Mouse (Mus musculus) liver, postnatal 0 days (tissue): ENCODE measurements around the gene Foxn3. TPM values are rescaled to one million over a fixed set of nuclear protein-coding genes. Genes with fewer than 3 reads are reported as not detected.
A peak's percentile ranks its signal among the peaks of the same experiment; 100 is the strongest.
"Not testable (repeated sequence)": the region's sequence is repeated elsewhere in the genome, so short reads cannot be mapped to it uniquely, and the experiment has no call there.

Experiments
- ATAC-seq: fragments of 200-750 bp; cut with Nextera tagmentation; 2 replicates; pipeline ENCODE4 v1.8.0; 2017; ENCODE audit warnings: mild to moderate bottlenecking, moderate library complexity
- DNase-seq: peaks from one replicate; pipeline ENCODE4 v3.0.0-alpha.2; 2016
- H3K27ac ChIP-seq: fragments of 300-500 bp; sonication (generic); 2 replicates; pipeline ENCODE4 v1.5.1; 2014; ENCODE audit warnings: antibody characterized with exemption, moderate library complexity, mild to moderate bottlenecking, low read depth
- H3K27me3 ChIP-seq: fragments of 300-500 bp; sonication (generic); 2 replicates; pipeline ENCODE4 v1.6.1; 2014; ENCODE audit warnings: low read length, control low read depth, mixed read lengths; ENCODE audit not compliant: insufficient read depth
- H3K36me3 ChIP-seq: fragments of 300-500 bp; sonication (generic); replicated peaks from 2 replicates; pipeline ENCODE4 v1.6.1; 2014; ENCODE audit warnings: mild to moderate bottlenecking, control low read depth, low read length, moderate library complexity, mixed read lengths; ENCODE audit not compliant: insufficient read depth
- H3K4me1 ChIP-seq: fragments of 300-500 bp; sonication (generic); 2 replicates; pipeline ENCODE4 v1.6.1; 2014; ENCODE audit warnings: antibody characterized with exemption, mild to moderate bottlenecking, control low read depth; ENCODE audit not compliant: insufficient read depth
- H3K4me2 ChIP-seq: fragments of 300-500 bp; sonication (generic); 2 replicates; pipeline ENCODE4 v1.6.1; 2014; ENCODE audit warnings: low read depth, mild to moderate bottlenecking, low read length, moderate library complexity, mixed read lengths
- H3K4me3 ChIP-seq: fragments of 300-500 bp; sonication (generic); 2 replicates; pipeline ENCODE4 v1.5.1; 2014; ENCODE audit warnings: low read depth, low read length
- H3K9ac ChIP-seq: fragments of 300-500 bp; sonication (generic); replicated peaks from 2 replicates; pipeline ENCODE4 v1.6.1; 2014; ENCODE audit warnings: mild to moderate bottlenecking, moderate library complexity
- H3K9me3 ChIP-seq: fragments of 300-500 bp; sonication (generic); 2 replicates; pipeline ENCODE4 v1.6.1; 2016; ENCODE audit warnings: mild to moderate bottlenecking, control low read depth, low read length, mixed read lengths
- CTCF ChIP-seq: sonication (generic); IDR thresholded peaks from 2 replicates; pipeline ENCODE4 v1.5.1; 2016; ENCODE audit warnings: antibody characterized with exemption, low read depth
- EP300 ChIP-seq: IDR thresholded peaks from 2 replicates; pipeline ENCODE4 v1.6.1; 2016; ENCODE audit warnings: antibody characterized with exemption, low read depth, mild to moderate bottlenecking
- WGBS: fragments of 180-500 bp; shearing (Covaris S2); extraction: QIAGEN DNeasy Blood & Tissue Kit; methylation state at CpG from one replicate; pipeline ENCODE4 v1.1.7; 2014; ENCODE audit not compliant: insufficient replicate concordance; 5-methylcytosine and 5-hydroxymethylcytosine counted together
- polyA plus RNA-seq: library from polyadenylated mRNA; unstranded; fragments of >200 nt; fragmentation: Nextera tagmentation; extraction: Ambion mirVana; gene quantifications from 2 replicates; pipeline ENCODE4 v1.2.1, GENCODE M21; 2015

Gene Foxn3
- polyA plus RNA-seq, 1 experiment from 2014 or later: 31.2 TPM

GRCm38 (mm10) chr12:99197031-99197430 is 366.4 kb downstream of the Foxn3 start:
- Histone ChIP-seq H3K4me2 (no peak overlapping the region), H3K4me3 (no peak overlapping the region), H3K27ac (no peak overlapping the region), H3K9ac (no peak overlapping the region), H3K36me3 (peaks cover 6% of the 10 kb centered on the region; the same call in 1 of the 2 replicates), H3K4me1 (peaks cover 2% of the 10 kb centered on the region; the same call in 1 of the 2 replicates), H3K27me3 (no peaks in the 10 kb centered on the region), H3K9me3 (no peaks in the 10 kb centered on the region)
- TF ChIP-seq CTCF (no peak), EP300 (no peak)
- WGBS: 84% methylated on average over 7 of the region's 7 CpGs
- no peak for DNase-seq
- no peak for ATAC-seq

GRCm38 (mm10) chr12:99195655-99196054 is 367.7 kb downstream of the Foxn3 start:
- TF ChIP-seq CTCF: no peak
- TF ChIP-seq EP300: no peak
- Histone ChIP-seq H3K27ac (no peak overlapping the region), H3K4me2 (no peak overlapping the region), H3K9ac (no peak overlapping the region), H3K36me3 (peaks cover 6% of the 10 kb centered on the region; the same call in 1 of the 2 replicates), H3K27me3 (no peaks in the 10 kb centered on the region), H3K4me1 (peaks cover under 1% of the 10 kb centered on the region; the same call in 1 of the 2 replicates), H3K9me3 (no peaks in the 10 kb centered on the region), H3K4me3 (no peak overlapping the region)
- ATAC-seq (no peak), DNase-seq (no peak)
- WGBS: 76% methylated on average over 5 of the region's 5 CpGs

- H3K9me3 ChIP-seq, H3K27ac ChIP-seq, H3K36me3 ChIP-seq, H3K9ac ChIP-seq, H3K4me3 ChIP-seq, H3K4me2 ChIP-seq, DNase-seq, H3K4me1 ChIP-seq, H3K27me3 ChIP-seq, ATAC-seq: not testable (repeated sequence)
- 87% methylated on average over 17 of the region's 17 CpGs for WGBS
Measured at GRCm38 (mm10) chr12:99194120-99194519, 369.3 kb downstream of the Foxn3 start.

GRCm38 (mm10) chr12:99187671-99188070 is 375.7 kb downstream of the Foxn3 start:
- Histone ChIP-seq H3K4me1 (no peaks in the 10 kb centered on the region), H3K9ac (no peak overlapping the region)
- no peak for DNase-seq

GRCm38 (mm10) chr12:99186239-99186638 is 377.1 kb downstream of the Foxn3 start:
- no peaks in the 10 kb centered on the region for H3K4me1 ChIP-seq
- no peak overlapping the region for H3K4me3 ChIP-seq
- no peak overlapping the region for H3K27ac ChIP-seq
- H3K9ac ChIP-seq: no peak overlapping the region
- H3K36me3 ChIP-seq: no peaks in the 10 kb centered on the region
- no peak for ATAC-seq
- no peak overlapping the region for H3K4me2 ChIP-seq
- no peak for DNase-seq
- no peaks in the 10 kb centered on the region for H3K27me3 ChIP-seq
- WGBS: 51% methylated on average over 4 of the region's 4 CpGs
- TF ChIP-seq EP300 (no peak), CTCF (no peak)
- no peaks in the 10 kb centered on the region for H3K9me3 ChIP-seq

More at GRCm38 (mm10) chr12:99187671-99188070, 375.7 kb downstream of the Foxn3 start:
- no peaks in the 10 kb centered on the region for H3K9me3 ChIP-seq
- WGBS: 85% methylated on average over 4 of the region's 4 CpGs
- H3K27ac ChIP-seq: no peak overlapping the region
- no peak for TF ChIP-seq EP300
- no peak for TF ChIP-seq CTCF
- H3K4me3 ChIP-seq: no peak overlapping the region
- H3K27me3 ChIP-seq: no peaks in the 10 kb centered on the region
- H3K36me3 ChIP-seq: no peaks in the 10 kb centered on the region
- peak; percentile 40; the same call in 1 of the 2 replicates for ATAC-seq
- no peak overlapping the region for H3K4me2 ChIP-seq

- no peak overlapping the region for H3K4me3 ChIP-seq
- no peaks in the 10 kb centered on the region for H3K36me3 ChIP-seq
- no peaks in the 10 kb centered on the region for H3K4me1 ChIP-seq
- 0 out of 2 replicates have a peak, but pooled peaks cover 2% of the 10 kb centered on the region for H3K9me3 ChIP-seq
- ATAC-seq (no peak), DNase-seq (no peak)
- H3K27ac ChIP-seq: no peak overlapping the region
- no peak overlapping the region for H3K4me2 ChIP-seq
- no peak overlapping the region for H3K9ac ChIP-seq
- H3K27me3 ChIP-seq: no peaks in the 10 kb centered on the region
- TF ChIP-seq CTCF: no peak
- no peak for TF ChIP-seq EP300
- WGBS: 75% methylated on average over 7 of the region's 7 CpGs
Measured at GRCm38 (mm10) chr12:99183261-99183792, 380.1 kb downstream of the Foxn3 start.
